Mouse (Mus musculus) neural tube, embryonic 14.5 days (tissue): ENCODE measurements around the gene Chaf1a. TPM values are rescaled to one million over a fixed set of nuclear protein-coding genes. Genes with fewer than 3 reads are reported as not detected.

Source experiments
- polyA plus RNA-seq: library from polyadenylated mRNA; unstranded; fragments of >200 nt; fragmentation: Nextera tagmentation; extraction: Ambion mirVana; gene quantifications from 2 replicates; pipeline ENCODE4 v1.2.1, GENCODE M21; 2014

The Chaf1a gene
- polyA plus RNA-seq, 1 experiment from 2014 or later, result 2.3 TPM

Other genes with a start within 250 kb of the Chaf1a start
- 12.2 TPM in 2 replicates for gene Zfp119a, start 161.5 kb upstream of the Chaf1a start, polyA plus RNA-seq
- gene Zfp959, start 148.3 kb upstream of the Chaf1a start, polyA plus RNA-seq, result 16.1 and 17.1 TPM in 2 replicates
- 9.8 and 10.5 TPM in 2 replicates for gene Zfp119b, start 90.9 kb upstream of the Chaf1a start, polyA plus RNA-seq
- gene Ebi3, start 87.8 kb upstream of the Chaf1a start, polyA plus RNA-seq, result 6.7 and 7.1 TPM in 2 replicates
- 17.9 and 18.0 TPM in 2 replicates for gene Yju2, start 81.3 kb upstream of the Chaf1a start, polyA plus RNA-seq
- 158 and 218 TPM in 2 replicates for gene Shd, start 70.0 kb upstream of the Chaf1a start, polyA plus RNA-seq
- 155 and 188 TPM in 2 replicates for gene Fsd1, start 53.9 kb upstream of the Chaf1a start, polyA plus RNA-seq
- gene Stap2, start 34.9 kb upstream of the Chaf1a start, polyA plus RNA-seq, result 5.2 and 6.8 TPM in 2 replicates
- gene Mpnd, start 34.7 kb upstream of the Chaf1a start, polyA plus RNA-seq, result 150 and 158 TPM in 2 replicates
- gene Sh3gl1, start 3.8 kb upstream of the Chaf1a start, polyA plus RNA-seq, result 87.5 and 94.9 TPM in 2 replicates
- 69.9 and 80.9 TPM in 2 replicates for gene Ubxn6, start 34.6 kb downstream of the Chaf1a start, polyA plus RNA-seq
- gene Hdgfl2, start 39.2 kb downstream of the Chaf1a start, polyA plus RNA-seq, result 96.8 and 102 TPM in 2 replicates
- 0.19 and 0.28 TPM in 2 replicates for gene Plin4, start 69.4 kb downstream of the Chaf1a start, polyA plus RNA-seq
- gene Plin5, start 77.2 kb downstream of the Chaf1a start, polyA plus RNA-seq, result 0.95 and 1.9 TPM in 2 replicates
- 0.24 TPM in 2 replicates for gene Lrg1, start 81.6 kb downstream of the Chaf1a start, polyA plus RNA-seq
- gene Sema6b, start 99.9 kb downstream of the Chaf1a start, polyA plus RNA-seq, result 11.8 and 13.8 TPM in 2 replicates
- 9.2 and 9.9 TPM in 2 replicates for gene Tnfaip8l1, start 122.0 kb downstream of the Chaf1a start, polyA plus RNA-seq
- gene Mydgf, start 143.5 kb downstream of the Chaf1a start, polyA plus RNA-seq, result 68.6 and 69.7 TPM in 2 replicates
- 21.0 and 26.9 TPM in 2 replicates for gene Dpp9, start 178.5 kb downstream of the Chaf1a start, polyA plus RNA-seq
- gene Fem1a, start 216.4 kb downstream of the Chaf1a start, polyA plus RNA-seq, result 20.4 and 23.5 TPM in 2 replicates
- 0.92 and 1.7 TPM in 2 replicates for gene Ticam1, start 236.3 kb downstream of the Chaf1a start, polyA plus RNA-seq